Mouse (Mus musculus): ENCODE results near the gene Inpp1.

Inpp1 gene

GRCm38 (mm10) chr1:52792701-52793100 is 24.8 kb downstream of the Inpp1 start:
- no peak for DNase-seq (ENCODE audit: low spot score in 2 of 2)

GRCm38 (mm10) chr1:52787254-52787653 is 30.2 kb downstream of the Inpp1 start:
- no peak for DNase-seq (ENCODE audit: low spot score in 2 of 2)

DNA sequence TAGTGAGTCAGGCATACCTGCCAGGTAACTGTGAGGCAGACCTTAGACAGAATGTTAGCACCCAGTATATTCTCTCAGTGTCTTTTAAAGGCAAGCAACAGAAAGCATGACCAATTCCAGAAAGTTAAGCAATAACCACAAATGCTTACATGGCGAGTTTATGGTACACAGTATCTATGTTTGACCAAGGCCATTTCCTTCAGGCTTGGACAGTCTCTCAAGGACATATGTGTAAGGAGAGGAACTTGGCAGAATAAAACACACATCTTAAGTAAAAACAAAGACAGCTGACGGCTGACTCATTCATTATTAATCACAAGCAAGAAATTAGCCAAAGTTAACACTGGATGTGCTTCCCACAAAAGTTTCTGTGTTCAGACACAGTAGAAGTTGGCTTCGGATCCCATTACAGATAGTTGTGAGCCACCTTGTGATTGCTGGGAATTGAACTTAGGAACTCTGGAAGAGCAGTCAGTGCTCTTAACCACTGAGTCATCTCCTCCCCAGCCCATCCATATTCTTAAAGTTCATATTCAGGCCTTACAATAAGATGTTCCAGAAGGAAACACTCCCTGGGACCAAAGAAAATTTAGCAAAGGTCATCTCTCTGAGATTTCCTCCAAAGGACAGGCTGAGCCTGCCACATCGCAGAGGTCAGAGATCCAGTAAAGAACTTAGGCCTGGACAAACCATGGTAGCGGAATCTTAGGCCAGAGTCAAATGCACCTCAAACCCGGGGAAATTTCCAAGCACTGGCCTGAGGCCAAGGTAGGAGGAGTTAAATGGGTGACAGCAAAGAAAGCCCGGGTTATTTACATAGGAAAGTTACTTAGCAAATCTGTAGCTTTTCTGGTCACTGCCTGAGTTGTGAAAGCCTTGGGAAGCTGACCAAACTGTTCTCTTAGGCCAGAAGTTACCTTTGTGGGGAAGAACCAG is 52.0 kb downstream of the Inpp1 start:
- no peak for DNase-seq (ENCODE audit: low spot score in 2 of 2)

GRCm38 (mm10) chr1:52763894-52764809 is 53.3 kb downstream of the Inpp1 start:
- DNase-seq (ENCODE audit: low spot score in 2 of 2): no peak

GRCm38 (mm10) chr1:52758174-52758573 is 59.3 kb downstream of the Inpp1 start:
- no peak for DNase-seq (ENCODE audit: low spot score in 2 of 2)

DNA sequence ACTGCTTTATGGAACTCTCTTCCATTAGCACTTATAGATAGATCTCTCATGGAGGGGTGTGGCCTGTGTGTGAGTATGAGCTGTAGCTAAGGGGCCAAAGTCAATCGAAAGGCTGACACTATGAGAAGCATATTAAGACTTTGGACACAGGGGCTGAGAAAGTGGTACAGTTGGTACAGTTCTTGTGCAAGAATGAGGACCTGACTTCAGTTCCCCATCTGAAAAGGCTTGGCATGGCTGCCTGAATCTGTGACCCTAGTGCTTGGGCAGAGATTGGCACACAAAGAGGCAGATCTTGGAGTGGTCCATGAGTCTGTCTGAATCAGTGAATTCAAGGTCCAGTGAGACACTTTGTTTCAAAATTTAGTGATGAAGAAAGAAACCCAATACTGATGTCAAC is 63.2 kb downstream of the Inpp1 start:
- DNase-seq (ENCODE audit: low spot score in 2 of 2): no peak

DNA sequence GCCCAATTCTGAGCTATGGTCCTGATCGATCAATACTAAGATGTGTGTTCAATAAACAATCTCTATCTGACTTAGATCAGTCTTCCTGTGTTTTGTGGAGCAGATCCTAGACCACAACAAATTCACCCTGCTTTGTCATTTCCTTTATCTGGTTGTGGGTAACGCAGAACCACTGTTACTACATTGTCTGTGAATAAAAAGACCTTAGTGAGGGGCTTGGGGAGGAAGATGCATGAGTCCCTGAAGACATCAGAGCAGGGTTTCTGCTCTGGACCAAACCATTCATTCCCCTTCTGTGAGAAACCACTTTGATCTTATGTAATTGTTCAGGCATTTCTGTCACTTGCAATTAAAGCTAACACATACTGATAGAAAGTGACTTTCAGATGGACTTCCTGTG is 63.7 kb downstream of the Inpp1 start:
- DNase-seq (ENCODE audit: low spot score in 2 of 2): no peak

DNA sequence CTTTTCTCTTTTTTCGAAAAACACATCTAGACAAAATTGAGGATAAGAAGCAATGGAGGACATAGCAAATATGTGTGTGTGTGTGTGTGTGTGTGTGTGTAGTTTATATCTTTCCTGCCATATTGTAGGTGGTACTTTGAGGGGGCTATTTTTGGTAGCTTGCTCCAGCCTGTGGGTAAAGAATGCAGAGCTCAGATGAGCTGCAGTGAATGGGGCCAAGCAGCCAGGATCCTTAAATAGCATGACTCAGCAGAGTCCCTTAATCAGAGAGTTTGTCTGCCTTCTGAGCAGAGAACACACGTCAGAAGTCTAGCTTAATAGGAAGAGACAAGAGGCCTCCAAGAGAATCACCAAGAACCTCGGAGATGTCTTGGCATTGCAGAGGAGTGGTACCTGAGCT is 64.8 kb downstream of the Inpp1 start:
- no peak for DNase-seq (ENCODE audit: low spot score in 2 of 2)

DNA sequence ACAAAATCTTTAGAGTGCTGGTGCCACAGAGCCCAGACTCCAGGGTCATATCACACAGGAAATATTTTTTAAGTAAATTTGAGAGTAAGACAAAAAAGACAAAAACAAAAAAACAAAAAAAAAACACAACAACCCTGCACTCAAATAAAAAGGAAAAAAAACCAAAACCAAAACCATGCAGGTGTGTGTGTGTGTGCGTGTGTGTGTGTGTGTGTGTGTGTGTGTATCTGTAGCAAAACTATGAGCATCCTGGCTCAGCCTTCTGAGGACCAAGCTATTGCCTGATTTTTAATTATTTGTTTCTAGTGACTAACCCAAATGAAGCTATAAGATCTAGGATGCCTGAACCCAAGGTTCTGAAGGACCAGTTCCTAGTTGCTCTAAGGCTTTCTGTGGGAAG is 65.9 kb downstream of the Inpp1 start:
- no peak for DNase-seq (ENCODE audit: low spot score in 2 of 2)

GRCm38 (mm10) chr1:52749978-52750377 is 67.5 kb downstream of the Inpp1 start:
- DNase-seq (ENCODE audit: low spot score in 2 of 2): no peak

DNA sequence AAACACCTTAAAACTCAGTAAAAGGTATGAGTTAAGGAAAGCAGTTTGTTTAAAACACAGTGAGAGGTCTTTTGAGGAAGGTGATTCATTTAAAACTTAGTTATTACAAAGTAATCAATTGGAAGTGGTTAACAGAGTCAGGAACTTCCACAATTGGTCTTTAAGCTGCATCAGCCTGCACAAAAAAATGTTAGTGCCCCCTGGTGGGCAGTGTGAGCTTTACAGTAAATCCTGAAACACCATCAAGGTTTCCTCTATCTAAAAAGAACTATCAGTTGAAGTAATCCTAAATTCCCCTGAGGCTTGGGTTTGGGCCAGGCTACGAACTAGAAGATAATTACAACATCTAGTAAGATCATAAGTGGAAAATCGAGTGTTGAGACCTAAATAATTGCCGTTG is 69.2 kb downstream of the Inpp1 start:
- DNase-seq (ENCODE audit: low spot score in 2 of 2): peak; percentile 52 to 54

DNA sequence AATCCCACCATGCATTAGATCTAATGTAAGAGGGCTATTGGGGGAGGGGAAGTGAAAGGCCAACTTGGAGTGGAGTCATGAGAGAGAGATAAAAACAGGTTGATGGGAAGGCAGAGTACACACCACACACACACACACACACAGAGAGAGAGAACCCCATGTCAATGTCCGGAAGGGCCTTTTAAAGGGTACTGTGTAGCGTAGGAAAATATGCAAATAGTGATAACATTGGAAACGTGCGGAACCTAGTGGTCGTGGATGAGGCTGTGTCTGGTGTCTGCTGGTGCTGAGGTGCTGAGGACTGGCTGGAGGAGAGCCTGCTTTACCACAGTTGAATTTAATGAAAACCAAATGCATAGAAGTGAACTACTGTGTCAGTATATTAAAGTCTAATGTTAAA is 74.9 kb downstream of the Inpp1 start:
- no peak for DNase-seq (ENCODE audit: low spot score in 2 of 2)
